Mouse (Mus musculus): ENCODE data around the gene Irx5.

DNA sequence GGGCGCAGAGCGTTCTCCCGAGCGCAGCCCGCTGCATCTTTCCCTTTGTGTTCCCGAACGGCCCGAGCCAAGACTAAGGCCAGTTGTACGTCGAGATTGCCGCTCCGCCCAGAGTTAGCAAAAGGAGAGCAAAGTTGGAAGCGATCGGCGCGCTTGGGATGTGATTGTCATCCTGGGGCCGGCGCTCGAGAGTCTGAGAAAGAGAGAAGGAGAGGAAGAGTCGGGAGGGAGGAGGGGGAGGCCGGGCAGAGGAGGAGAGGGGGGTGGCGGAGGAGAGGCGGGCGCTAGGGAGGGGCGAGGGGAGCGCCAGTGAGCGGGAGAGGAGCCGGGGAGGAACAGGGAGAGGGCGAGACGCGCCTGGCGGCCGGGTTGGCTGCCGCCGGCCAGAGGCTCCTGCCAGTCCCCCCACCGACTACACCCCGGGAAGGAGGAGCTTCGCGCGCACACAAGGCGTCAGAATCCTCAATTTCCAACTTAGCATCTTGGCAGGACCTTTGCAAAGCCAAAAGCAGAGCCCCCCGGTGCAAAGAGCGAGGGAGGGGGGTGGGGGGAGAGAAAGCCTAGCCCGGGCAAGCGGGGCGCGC is at the start of gene Irx5:
- no peak for TF ChIP-seq CTCF (IDR thresholded peaks at IDR 0.05; ENCODE audit: borderline replicate concordance, control insufficient read depth, extremely low read depth, insufficient read depth, low read length, poor library complexity)
- TF ChIP-seq POLR2A (IDR thresholded peaks at IDR 0.05; ENCODE audit: control insufficient read depth, extremely low read depth, insufficient read depth, low read length, poor library complexity), result no peak

Measured in thymus, adult 2 months (tissue).